Mouse (Mus musculus) olfactory bulb, adult 2 months (tissue): ENCODE results near the gene Ube2d1. TPM values are rescaled to one million over a fixed set of nuclear protein-coding genes. Genes with fewer than 3 reads are reported as not detected.

ENCODE experiments used
- H3K27ac ChIP-seq: fragments of 200-500 bp; 2 replicates; pipeline ENCODE4 v1.5.1; 2012; ENCODE audit warnings: low read depth, low read length; ENCODE audit not compliant: insufficient read depth
- H3K4me1 ChIP-seq: fragments of 200-500 bp; 2 replicates; pipeline ENCODE4 v1.6.1; 2012; ENCODE audit warnings: low read length; ENCODE audit not compliant: control insufficient read depth, insufficient read depth
- H3K4me3 ChIP-seq: fragments of 200-500 bp; 2 replicates; pipeline ENCODE4 v1.5.1; 2012; ENCODE audit warnings: mild to moderate bottlenecking, low read depth, low read length, moderate library complexity; ENCODE audit not compliant: insufficient read depth
- CTCF ChIP-seq: fragments of 200-500 bp; IDR thresholded peaks from 2 replicates; pipeline ENCODE4 v1.5.1; 2012; ENCODE audit warnings: low read depth, mild to moderate bottlenecking, low read length, moderate library complexity; ENCODE audit not compliant: insufficient read depth
- POLR2A ChIP-seq: fragments of 200-500 bp; IDR thresholded peaks from 2 replicates; pipeline ENCODE4 v1.6.1; 2012; ENCODE audit warnings: mild to moderate bottlenecking, low read depth, low read length, moderate library complexity; ENCODE audit not compliant: insufficient read depth
- WGBS: fragments of 180-500 bp; shearing (Covaris S2); methylation state at CpG from one replicate; pipeline ENCODE4 v1.1.7; 2018; 5-methylcytosine and 5-hydroxymethylcytosine counted together
- polyA plus RNA-seq: library from polyadenylated mRNA; stranded (reverse); fragments of >200 nt; gene quantifications from 2 replicates; pipeline ENCODE4 v1.2.4, GENCODE M21; 2012; ENCODE audit warnings: low replicate concordance; ENCODE audit not compliant: missing spikeins, insufficient read depth, insufficient read length

Gene Ube2d1
- polyA plus RNA-seq, 1 experiment, result not detected

DNA sequence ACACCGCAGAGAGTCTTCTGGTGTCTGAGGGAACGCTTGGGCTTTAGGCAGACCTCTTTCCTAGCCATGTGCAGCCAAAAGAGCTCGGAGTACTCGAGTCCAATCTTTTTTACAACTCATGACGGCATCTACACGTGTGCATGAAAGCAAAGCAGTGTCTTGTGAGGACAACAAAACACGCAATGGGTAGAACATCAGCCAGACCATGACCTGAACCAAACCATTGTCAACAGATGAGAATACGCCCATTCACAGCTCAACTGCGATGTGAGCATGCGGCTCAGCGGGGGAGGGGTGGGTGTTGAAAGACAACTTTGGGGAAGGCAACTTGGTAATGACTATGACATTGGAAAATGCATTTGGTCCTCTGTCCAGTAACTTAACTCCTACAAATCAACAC is 17.6 kb downstream of the Ube2d1 start:
- H3K4me3 ChIP-seq, result no peak overlapping the region
- no peak overlapping the region for H3K27ac ChIP-seq
- TF ChIP-seq POLR2A (no peak), CTCF (no peak)
- H3K4me1 ChIP-seq, result 0 out of 2 replicates have a peak, but pooled peaks cover 6% of the 10 kb centered on the region
- 81% methylated on average over 11 of the region's 11 CpGs for WGBS

DNA sequence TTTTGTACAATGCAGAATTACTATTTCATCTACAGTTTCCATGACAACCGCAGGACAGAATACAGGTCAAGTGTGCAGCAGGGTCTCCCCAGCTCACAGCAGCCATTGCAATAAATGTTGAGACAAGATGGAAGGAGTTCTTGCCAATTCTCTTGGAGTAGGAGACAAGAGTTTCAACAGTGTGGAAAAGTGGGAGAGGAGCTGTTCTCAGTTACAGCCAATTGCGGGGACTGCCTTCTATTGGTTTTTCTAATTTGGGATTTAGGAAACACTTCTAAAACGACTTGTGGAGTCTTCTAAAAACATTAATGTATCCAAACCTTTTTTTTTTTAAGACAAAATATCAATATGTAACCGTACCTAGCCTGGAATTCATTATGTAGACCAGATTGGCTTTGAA is 20.0 kb downstream of the Ube2d1 start:
- Histone ChIP-seq H3K4me1 (0 out of 2 replicates have a peak, but pooled peaks cover 6% of the 10 kb centered on the region), H3K27ac (no peak overlapping the region), H3K4me3 (no peak overlapping the region)
- TF ChIP-seq POLR2A, result no peak
- TF ChIP-seq CTCF, result no peak
- WGBS, result 81% methylated on average over 4 of the region's 4 CpGs

- no peak overlapping the region for H3K27ac ChIP-seq
- 0 out of 2 replicates have a peak, but pooled peaks cover 3% of the 10 kb centered on the region for H3K4me1 ChIP-seq
- 76% methylated on average over 8 of the region's 8 CpGs for WGBS
Observed at GRCm38 (mm10) chr10:71261637-71262036, 23.4 kb downstream of the Ube2d1 start.

DNA sequence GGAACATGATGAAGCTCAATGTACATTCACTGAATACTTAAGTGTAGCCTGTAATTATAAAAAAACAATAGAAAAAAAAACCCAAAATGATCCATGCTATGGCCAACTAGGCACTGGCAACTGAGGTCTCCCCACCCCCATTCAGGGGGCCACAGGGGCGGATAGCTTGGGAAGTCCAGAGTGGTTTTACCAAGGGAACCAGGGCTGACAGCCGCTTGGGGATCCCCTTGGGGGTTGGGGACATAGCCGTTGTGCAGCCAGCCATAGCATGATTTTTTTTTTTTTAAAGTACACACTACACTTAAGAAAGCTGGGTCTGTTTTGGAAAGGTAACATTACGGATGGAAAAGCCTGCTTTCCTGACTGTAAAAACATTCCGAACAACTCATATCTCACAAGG is 26.1 kb downstream of the Ube2d1 start:
- TF ChIP-seq CTCF (no peak), POLR2A (no peak)
- H3K4me1 ChIP-seq, result 0 out of 2 replicates have a peak, but pooled peaks cover 3% of the 10 kb centered on the region
- H3K4me3 ChIP-seq, result no peak overlapping the region
- no peak overlapping the region for H3K27ac ChIP-seq
- 86% methylated on average over 5 of the region's 5 CpGs for WGBS

More at GRCm38 (mm10) chr10:71261637-71262036, 23.4 kb downstream of the Ube2d1 start:
- no peak overlapping the region for H3K4me3 ChIP-seq
- TF ChIP-seq CTCF (no peak), POLR2A (no peak)

DNA sequence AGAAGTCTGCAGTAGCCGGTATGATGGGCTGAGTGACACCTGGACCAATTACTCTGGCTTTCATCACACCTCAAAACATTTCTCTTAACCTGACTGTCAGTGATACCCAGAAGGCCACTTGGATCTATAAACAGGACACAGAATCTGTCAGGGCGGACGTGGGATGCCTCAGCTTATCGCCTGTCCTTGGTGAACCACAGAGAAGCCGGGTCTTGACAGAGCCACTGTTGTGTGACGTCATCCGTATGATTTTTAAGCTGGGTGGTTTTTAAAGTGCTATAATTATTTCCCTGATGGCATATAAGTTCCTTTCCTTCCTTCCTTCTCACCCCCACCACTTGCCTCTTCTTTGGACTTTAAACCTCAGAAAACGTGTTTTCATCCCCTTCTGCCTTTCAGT is 26.5 kb downstream of the Ube2d1 start:
- no peak overlapping the region for H3K27ac ChIP-seq
- no peak for TF ChIP-seq POLR2A
- TF ChIP-seq CTCF, result no peak
- 0 out of 2 replicates have a peak, but pooled peaks cover 3% of the 10 kb centered on the region for H3K4me1 ChIP-seq
- no peak overlapping the region for H3K4me3 ChIP-seq
- WGBS, result 74% methylated on average over 8 of the region's 8 CpGs

GRCm38 (mm10) chr10:71253147-71253546 is 31.9 kb downstream of the Ube2d1 start:
- Histone ChIP-seq H3K4me3 (no peak overlapping the region), H3K4me1 (peaks cover 5% of the 10 kb centered on the region), H3K27ac (no peak overlapping the region)
- 83% methylated on average over 4 of the region's 4 CpGs for WGBS
- TF ChIP-seq POLR2A, result no peak
- TF ChIP-seq CTCF, result no peak

DNA sequence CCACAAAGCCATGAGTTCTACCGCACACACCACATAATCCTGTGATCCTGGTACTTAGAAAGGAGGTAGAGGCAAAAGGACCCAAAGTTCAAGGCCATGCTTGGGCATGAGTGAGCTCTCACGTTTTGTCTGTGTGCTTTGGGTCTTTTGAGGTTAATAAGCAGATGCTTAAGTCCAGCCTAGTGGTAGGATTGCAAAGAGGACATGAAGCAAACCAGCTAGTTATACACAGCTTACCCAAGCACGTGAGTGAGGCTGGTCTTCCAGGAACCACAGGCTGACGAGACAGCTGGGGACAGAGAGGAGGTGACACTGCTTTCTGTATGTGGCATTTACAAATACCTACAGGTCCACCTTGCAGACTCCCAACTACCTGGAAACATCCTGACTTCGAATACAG is 32.6 kb downstream of the Ube2d1 start:
- peaks cover 5% of the 10 kb centered on the region for H3K4me1 ChIP-seq
- H3K27ac ChIP-seq, result no peak overlapping the region
- TF ChIP-seq CTCF, result no peak
- no peak for TF ChIP-seq POLR2A
- WGBS, result 90% methylated on average over 5 of the region's 5 CpGs
- no peak overlapping the region for H3K4me3 ChIP-seq

- peaks cover 5% of the 10 kb centered on the region for H3K4me1 ChIP-seq
- TF ChIP-seq POLR2A, result no peak
- TF ChIP-seq CTCF, result no peak
- H3K4me3 ChIP-seq, result no peak overlapping the region
- 84% methylated on average over 5 of the region's 5 CpGs for WGBS
- no peak overlapping the region for H3K27ac ChIP-seq
Observed at GRCm38 (mm10) chr10:71251846-71252245, 33.2 kb downstream of the Ube2d1 start.

DNA sequence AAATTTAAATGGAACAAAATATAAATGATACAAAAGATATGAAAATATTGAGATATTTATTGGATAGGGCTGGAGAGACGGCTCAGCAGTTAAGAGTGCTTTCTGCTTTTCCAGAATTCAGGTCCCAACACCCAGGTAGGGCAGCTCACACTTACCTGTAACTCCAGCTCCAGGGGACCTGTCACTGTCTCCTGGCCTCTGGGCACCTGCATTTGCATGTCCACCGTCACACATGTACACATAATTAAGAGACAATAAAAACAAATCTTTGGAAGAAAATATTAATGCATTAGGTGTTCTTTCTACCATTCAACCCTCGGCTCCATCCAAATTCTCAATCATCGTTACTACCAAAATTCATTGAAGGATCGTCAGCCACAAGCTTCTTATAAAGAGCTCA is 33.8 kb downstream of the Ube2d1 start:
- peaks cover 5% of the 10 kb centered on the region for H3K4me1 ChIP-seq
- no peak overlapping the region for H3K27ac ChIP-seq
- H3K4me3 ChIP-seq, result no peak overlapping the region
- 92% methylated on average over 5 of the region's 5 CpGs for WGBS
- TF ChIP-seq CTCF (no peak), POLR2A (no peak)

DNA sequence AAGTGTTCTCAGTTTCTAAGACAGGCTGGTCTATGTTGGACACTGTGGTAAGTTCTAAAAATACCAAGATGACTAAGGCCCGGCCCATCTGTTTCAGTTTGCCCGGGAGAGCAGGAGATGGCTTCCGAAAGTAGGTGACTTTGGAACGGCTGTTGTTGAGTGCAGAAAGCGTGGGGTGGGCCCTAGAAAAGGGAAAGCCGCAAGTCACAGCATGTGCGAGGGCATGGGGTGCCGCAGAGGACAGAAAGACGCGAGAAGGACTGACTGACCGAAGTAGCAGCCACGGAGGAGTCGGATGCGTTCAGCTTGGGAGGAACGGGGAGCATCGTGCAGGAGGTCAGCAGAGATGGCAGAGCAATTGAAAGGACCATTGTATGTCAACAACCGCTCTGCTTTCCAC is 34.6 kb downstream of the Ube2d1 start:
- H3K4me1 ChIP-seq, result peaks cover 5% of the 10 kb centered on the region
- TF ChIP-seq CTCF, result no peak
- no peak for TF ChIP-seq POLR2A
- H3K27ac ChIP-seq, result peak overlapping the region; percentile 22; the same call in 1 of the 2 replicates
- WGBS, result 62% methylated on average over 17 of the region's 17 CpGs
- 0 out of 2 replicates have a peak overlapping the region, but pooled peaks have one; percentile 8 for H3K4me3 ChIP-seq
